Mouse (Mus musculus) ovary, postnatal 10 days (tissue): ENCODE results near the gene Olfr522.

Source experiments
- DNase-seq: peaks from one replicate; pipeline ENCODE4 v3.0.0; 2022; ENCODE audit warnings: low spot score

The Olfr522 gene

DNA sequence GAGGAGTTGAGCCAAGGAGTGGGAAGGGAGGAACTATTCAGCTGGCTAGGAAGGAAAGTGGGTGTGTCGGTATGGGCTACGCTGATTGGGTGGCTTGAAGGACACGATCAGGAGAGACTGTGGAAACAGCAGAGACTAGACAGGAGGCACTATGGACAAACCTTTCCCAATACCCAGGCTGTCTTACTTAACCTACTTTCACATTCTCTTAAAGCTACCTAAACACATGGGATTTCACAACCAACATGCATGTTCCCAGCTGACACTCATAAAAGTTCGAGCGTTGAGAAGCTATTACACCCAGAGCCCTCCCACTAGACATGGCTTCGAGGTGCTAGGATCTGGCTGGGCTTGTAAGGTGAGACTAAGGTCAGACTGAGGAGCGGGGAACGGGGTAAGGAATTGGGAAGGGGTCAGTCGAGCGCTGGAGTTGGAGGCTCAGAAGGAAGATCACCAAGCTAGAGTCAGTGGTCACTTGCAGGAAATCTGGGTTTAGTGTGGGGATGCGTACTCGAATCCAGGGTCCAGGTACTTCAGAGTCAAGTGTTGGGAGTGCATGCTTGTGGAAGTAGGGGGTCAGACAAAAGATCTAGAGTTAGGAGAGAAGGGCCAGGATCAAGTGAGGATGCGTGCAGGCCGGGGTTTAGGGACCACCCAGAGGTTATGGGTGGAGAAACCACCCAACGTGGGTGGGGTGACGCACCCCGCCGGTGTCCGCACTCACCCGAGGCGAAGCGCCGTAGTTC lies 48.8 kb downstream of the Olfr522 start, which contains the start of gene Paox:
TSS of gene Paox (plus strand) at position 217 of the 746 bp plus-strand sequence.
- DNase-seq = no peak

DNA sequence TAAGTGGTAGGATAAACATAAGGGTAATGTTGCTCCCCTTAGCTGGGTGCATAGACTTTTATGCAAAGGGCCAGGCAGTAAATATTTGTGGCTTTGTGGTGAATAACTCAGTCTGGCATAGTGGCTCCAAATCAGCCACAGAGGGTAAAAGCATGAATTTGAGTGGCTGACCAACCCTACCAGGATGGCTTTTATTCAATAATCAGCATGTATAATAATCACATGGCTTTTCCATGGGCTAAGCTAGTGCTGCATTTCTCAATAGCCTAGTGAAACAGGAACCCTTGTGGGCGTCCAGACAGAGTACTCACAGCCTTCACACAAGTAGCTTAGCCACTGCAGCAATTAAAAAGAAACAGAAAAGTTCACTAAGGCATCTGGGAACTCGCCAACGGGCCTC lies 52.6 kb downstream of the Olfr522 start:
- DNase-seq = no peak
